Mouse (Mus musculus): ENCODE data around the gene Ugt1a6b. TPM values are rescaled to one million over a fixed set of nuclear protein-coding genes. Genes with fewer than 3 reads are reported as not detected.

Gene Ugt1a6b
- polyA plus RNA-seq, 2 experiments = 0.24 to 1.0 TPM

DNA sequence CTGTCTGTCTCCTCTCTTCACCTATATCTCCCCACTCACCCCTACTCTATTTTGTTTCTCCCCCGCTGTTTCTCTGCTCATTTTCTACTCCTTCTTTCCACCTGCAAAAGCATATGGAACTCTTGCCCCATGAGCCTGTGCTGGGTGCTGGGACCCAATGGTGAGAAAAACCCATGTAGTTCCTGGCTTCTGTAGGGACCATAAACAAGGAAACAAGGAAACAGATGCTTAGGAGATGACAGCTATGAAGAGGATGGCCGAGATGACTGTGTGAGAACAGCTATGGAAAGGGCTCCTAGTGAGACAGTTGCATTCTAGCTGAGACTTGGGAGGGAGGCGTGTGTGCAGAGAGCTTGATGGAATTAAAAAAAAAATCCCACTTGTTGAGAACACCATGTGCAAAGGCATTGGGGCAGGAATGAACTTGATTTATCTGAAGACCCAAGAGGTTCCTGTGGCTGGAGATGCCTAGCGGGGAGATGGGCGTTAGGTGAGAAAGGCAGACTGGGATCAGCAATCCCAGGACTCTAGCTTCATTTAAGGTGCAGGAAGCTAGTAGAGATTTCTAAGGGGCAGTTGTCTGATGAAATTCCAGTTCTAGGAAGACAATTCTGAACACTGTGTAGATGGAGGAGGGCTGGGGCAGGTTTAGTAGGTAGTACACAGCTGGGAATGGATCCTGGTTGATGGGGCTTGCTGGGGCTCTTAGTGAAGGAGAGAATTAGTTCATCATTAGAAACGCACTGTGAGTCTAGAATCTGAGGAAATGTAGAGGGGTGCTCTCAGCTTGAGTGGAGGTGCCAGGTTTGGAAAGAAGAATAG lies 128.1 kb downstream of the Ugt1a6b start:
- Histone ChIP-seq H3K9me3 (ENCODE audit: control insufficient read depth, low read length) (peaks cover 97% of the 10 kb centered on the region), H3K4me1 (ENCODE audit: control insufficient read depth, insufficient read depth, low read length) (no peaks in the 10 kb centered on the region), H3K9ac (ENCODE audit: low read depth, low read length, severe bottlenecking) (no peak overlapping the region), H3K4me3 (replicated peaks; ENCODE audit: low read length) (no peak overlapping the region), H3K36me3 (ENCODE audit: control insufficient read depth, insufficient read depth, low read length) (no peaks in the 10 kb centered on the region), H3K4me2 (replicated peaks; ENCODE audit: low read depth, low read length, severe bottlenecking) (no peak overlapping the region), H3K27ac (replicated peaks; ENCODE audit: low read depth, low read length) (no peak overlapping the region), H3K27me3 (ENCODE audit: control insufficient read depth, insufficient read depth, low read length) (no peaks in the 10 kb centered on the region)
- WGBS = 73% methylated on average over 6 of the region's 6 CpGs
- no peak for ATAC-seq (ENCODE audit: low FRiP score, low read depth)
- no peak for TF ChIP-seq POLR2A (IDR thresholded peaks at IDR 0.05; ENCODE audit: borderline replicate concordance, extremely low read depth, insufficient read depth, insufficient read length)
- no peak for DNase-seq (ENCODE audit: low spot score)

DNA sequence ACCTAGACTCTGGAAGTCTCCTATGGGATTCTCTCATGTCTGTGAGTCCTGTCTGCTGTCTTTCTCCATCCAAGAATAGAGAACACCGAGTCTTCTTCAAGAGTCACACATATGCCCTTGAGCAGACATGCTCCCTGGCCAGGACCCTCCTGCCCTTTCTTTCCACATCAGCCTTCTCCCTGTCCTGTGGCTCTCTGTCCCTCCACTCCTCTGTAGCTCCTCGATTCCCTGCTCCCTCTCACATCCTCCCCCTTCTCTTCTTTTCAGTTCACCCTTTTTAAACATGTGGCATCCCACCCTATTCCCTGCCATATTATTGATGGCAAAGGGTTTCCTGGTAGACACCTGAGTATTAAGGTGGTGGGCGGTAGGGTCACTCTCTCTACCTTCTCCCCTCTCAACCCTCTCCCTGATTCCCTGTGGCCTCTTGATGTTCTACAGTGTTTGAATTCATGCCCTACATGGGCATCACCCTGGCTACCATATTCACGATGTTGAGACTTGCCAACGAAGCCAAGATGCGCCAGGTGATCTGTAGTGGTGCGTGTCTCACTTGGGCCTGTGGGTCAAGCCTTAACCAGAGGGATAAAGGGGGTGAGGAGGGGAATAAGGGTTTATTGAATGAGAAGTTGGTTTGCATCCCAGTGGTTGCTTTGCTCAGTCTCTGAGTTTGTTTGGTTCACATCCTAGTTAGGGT lies 128.9 kb downstream of the Ugt1a6b start:
- H3K4me2 ChIP-seq (replicated peaks; ENCODE audit: low read depth, low read length, severe bottlenecking) = no peak overlapping the region
- DNase-seq (ENCODE audit: low spot score) (no peak), ATAC-seq (ENCODE audit: low FRiP score, low read depth) (no peak)
- H3K4me3 ChIP-seq (replicated peaks; ENCODE audit: low read length) = no peak overlapping the region
- no peaks in the 10 kb centered on the region for H3K36me3 ChIP-seq (ENCODE audit: control insufficient read depth, insufficient read depth, low read length)
- peaks cover 95% of the 10 kb centered on the region for H3K9me3 ChIP-seq (ENCODE audit: control insufficient read depth, low read length)
- H3K27me3 ChIP-seq (ENCODE audit: control insufficient read depth, insufficient read depth, low read length) = no peaks in the 10 kb centered on the region
- H3K27ac ChIP-seq (replicated peaks; ENCODE audit: low read depth, low read length) = no peak overlapping the region
- no peaks in the 10 kb centered on the region for H3K4me1 ChIP-seq (ENCODE audit: control insufficient read depth, insufficient read depth, low read length)
- no peak overlapping the region for H3K9ac ChIP-seq (ENCODE audit: low read depth, low read length, severe bottlenecking)
- TF ChIP-seq POLR2A (IDR thresholded peaks at IDR 0.05; ENCODE audit: borderline replicate concordance, extremely low read depth, insufficient read depth, insufficient read length) = no peak
- 67% methylated on average over 7 of the region's 7 CpGs for WGBS

DNA sequence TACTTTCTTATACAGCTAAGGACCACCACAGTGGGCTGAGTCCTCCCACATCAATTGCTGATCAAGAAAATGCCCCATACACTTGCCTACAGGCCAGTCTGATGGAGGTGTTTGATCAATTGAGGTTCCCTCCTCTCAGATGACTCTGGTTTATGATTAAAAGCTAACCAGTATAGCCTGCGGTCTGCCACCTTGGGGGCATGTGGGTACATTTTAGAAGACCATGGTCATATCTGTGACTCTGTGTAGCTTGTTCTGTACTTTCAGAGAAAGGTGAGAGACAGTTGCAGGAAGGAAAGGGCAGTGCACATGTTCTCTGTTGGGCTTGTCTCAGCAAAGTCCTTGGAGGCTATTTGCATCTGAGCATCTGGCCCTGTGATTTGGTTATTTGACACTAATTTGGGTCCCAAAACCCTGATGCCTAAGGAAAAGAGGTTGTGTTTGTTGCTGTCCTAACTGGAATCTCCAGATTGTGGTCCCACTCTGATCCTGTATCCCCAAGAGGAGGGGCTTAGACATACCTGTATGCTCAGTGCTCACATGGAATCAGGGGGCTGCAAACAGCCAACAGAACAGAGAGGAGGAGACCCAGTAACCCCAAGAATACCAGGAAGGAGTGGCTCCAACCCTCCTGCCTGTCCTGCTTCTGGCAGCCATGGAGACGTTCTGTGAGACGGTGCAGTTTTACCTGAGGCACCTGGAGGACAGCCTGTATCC lies 129.8 kb downstream of the Ugt1a6b start:
- Histone ChIP-seq H3K27ac (replicated peaks; ENCODE audit: low read depth, low read length) (no peak overlapping the region), H3K36me3 (ENCODE audit: control insufficient read depth, insufficient read depth, low read length) (no peaks in the 10 kb centered on the region), H3K4me3 (replicated peaks; ENCODE audit: low read length) (no peak overlapping the region), H3K9me3 (ENCODE audit: control insufficient read depth, low read length) (peaks cover 96% of the 10 kb centered on the region), H3K4me1 (ENCODE audit: control insufficient read depth, insufficient read depth, low read length) (no peaks in the 10 kb centered on the region), H3K27me3 (ENCODE audit: control insufficient read depth, insufficient read depth, low read length) (no peaks in the 10 kb centered on the region), H3K9ac (ENCODE audit: low read depth, low read length, severe bottlenecking) (no peak overlapping the region), H3K4me2 (replicated peaks; ENCODE audit: low read depth, low read length, severe bottlenecking) (no peak overlapping the region)
- DNase-seq (ENCODE audit: low spot score) = no peak
- no peak for ATAC-seq (ENCODE audit: low FRiP score, low read depth)
- 53% methylated on average over 3 of the region's 3 CpGs for WGBS
- no peak for TF ChIP-seq POLR2A (IDR thresholded peaks at IDR 0.05; ENCODE audit: borderline replicate concordance, extremely low read depth, insufficient read depth, insufficient read length)

DNA sequence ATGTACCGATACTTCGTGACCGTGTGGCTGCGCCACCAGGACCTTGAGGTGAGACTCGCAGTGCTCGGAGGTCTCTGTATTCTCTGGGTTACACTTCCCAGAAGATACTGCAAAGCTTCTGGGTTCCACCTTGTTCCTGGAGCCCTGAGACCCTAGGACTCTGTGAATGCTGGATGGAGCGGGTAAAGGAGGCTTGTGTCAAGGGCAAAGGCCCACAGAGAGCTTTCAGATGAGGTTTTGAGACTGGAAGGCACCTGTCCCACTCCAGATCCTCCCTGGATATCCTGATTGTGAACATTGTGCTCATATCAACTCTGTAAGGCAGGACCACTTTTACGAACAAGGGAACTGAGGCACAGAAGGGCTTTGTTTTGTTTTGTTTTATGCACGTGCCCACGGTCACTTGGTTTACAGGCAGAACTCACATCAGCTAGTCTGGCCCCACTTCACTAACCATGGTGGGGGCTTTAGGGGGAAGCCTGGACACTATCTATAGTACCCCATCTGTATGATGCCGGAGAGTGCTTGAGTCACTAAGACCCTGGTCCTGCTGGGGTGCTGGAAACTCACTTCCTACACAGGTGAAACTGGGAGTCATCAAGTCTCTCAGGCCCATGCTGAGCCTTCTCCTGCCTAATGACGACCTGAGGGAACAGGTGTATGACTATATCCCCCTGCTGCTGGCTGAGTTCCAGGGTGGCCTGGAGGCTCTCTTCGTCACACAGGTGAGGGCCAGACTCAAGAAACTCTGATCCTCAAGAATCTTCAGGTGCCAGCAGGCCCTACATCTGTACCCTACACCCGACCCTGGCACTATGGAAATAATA lies 130.6 kb downstream of the Ugt1a6b start:
- Histone ChIP-seq H3K4me2 (replicated peaks; ENCODE audit: low read depth, low read length, severe bottlenecking) (no peak overlapping the region), H3K9ac (ENCODE audit: low read depth, low read length, severe bottlenecking) (no peak overlapping the region), H3K36me3 (ENCODE audit: control insufficient read depth, insufficient read depth, low read length) (no peaks in the 10 kb centered on the region), H3K4me3 (replicated peaks; ENCODE audit: low read length) (no peak overlapping the region), H3K27ac (replicated peaks; ENCODE audit: low read depth, low read length) (no peak overlapping the region), H3K4me1 (ENCODE audit: control insufficient read depth, insufficient read depth, low read length) (no peaks in the 10 kb centered on the region), H3K9me3 (ENCODE audit: control insufficient read depth, low read length) (peaks cover 96% of the 10 kb centered on the region), H3K27me3 (ENCODE audit: control insufficient read depth, insufficient read depth, low read length) (no peaks in the 10 kb centered on the region)
- ATAC-seq (ENCODE audit: low FRiP score, low read depth) = no peak
- TF ChIP-seq POLR2A (IDR thresholded peaks at IDR 0.05; ENCODE audit: borderline replicate concordance, extremely low read depth, insufficient read depth, insufficient read length) = no peak
- WGBS = 67% methylated on average over 14 of the region's 14 CpGs
- no peak for DNase-seq (ENCODE audit: low spot score)

DNA sequence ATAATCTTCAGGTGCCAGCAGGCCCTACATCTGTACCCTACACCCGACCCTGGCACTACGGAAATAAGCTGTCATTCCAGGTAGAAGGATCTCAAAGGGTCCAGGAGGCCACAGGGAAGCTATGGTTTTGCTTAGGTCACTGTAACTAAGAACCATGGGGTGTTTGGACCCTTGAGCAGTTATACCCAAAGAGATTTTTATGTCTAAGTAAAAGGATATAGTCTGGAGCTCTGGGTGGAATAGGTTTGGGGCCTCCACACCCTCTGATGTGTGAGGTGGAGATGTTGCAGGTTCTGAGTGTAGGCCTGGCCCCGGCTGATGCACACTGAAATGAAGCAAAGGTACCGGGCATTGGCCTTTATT lies 131.2 kb downstream of the Ugt1a6b start:
- Histone ChIP-seq H3K9me3 (ENCODE audit: control insufficient read depth, low read length) (peaks cover 96% of the 10 kb centered on the region), H3K27ac (replicated peaks; ENCODE audit: low read depth, low read length) (no peak overlapping the region), H3K36me3 (ENCODE audit: control insufficient read depth, insufficient read depth, low read length) (no peaks in the 10 kb centered on the region), H3K27me3 (ENCODE audit: control insufficient read depth, insufficient read depth, low read length) (no peaks in the 10 kb centered on the region), H3K4me1 (ENCODE audit: control insufficient read depth, insufficient read depth, low read length) (no peaks in the 10 kb centered on the region), H3K4me2 (replicated peaks; ENCODE audit: low read depth, low read length, severe bottlenecking) (no peak overlapping the region), H3K4me3 (replicated peaks; ENCODE audit: low read length) (no peak overlapping the region), H3K9ac (ENCODE audit: low read depth, low read length, severe bottlenecking) (no peak overlapping the region)
- DNase-seq (ENCODE audit: low spot score) = no peak
- ATAC-seq (ENCODE audit: low FRiP score, low read depth) = no peak
- no peak for TF ChIP-seq POLR2A (IDR thresholded peaks at IDR 0.05; ENCODE audit: borderline replicate concordance, extremely low read depth, insufficient read depth, insufficient read length)
- WGBS = 59% methylated on average over 4 of the region's 4 CpGs

Data from limb, embryonic 14.5 days (tissue).